Mouse (Mus musculus) liver, postnatal 0 days (tissue): ENCODE results near the gene Dnah11. TPM values are rescaled to one million over a fixed set of nuclear protein-coding genes. Genes with fewer than 3 reads are reported as not detected.
A peak's percentile ranks its signal among the peaks of the same experiment; 100 is the strongest.

ENCODE experiments used
- ATAC-seq: fragments of 200-750 bp; cut with Nextera tagmentation; 2 replicates; pipeline ENCODE4 v1.8.0; 2017; ENCODE audit warnings: mild to moderate bottlenecking, moderate library complexity
- DNase-seq: peaks from one replicate; pipeline ENCODE4 v3.0.0-alpha.2; 2016
- H3K27ac ChIP-seq: fragments of 300-500 bp; sonication (generic); 2 replicates; pipeline ENCODE4 v1.5.1; 2014; ENCODE audit warnings: antibody characterized with exemption, moderate library complexity, mild to moderate bottlenecking, low read depth
- H3K27me3 ChIP-seq: fragments of 300-500 bp; sonication (generic); 2 replicates; pipeline ENCODE4 v1.6.1; 2014; ENCODE audit warnings: low read length, control low read depth, mixed read lengths; ENCODE audit not compliant: insufficient read depth
- H3K36me3 ChIP-seq: fragments of 300-500 bp; sonication (generic); replicated peaks from 2 replicates; pipeline ENCODE4 v1.6.1; 2014; ENCODE audit warnings: mild to moderate bottlenecking, control low read depth, low read length, moderate library complexity, mixed read lengths; ENCODE audit not compliant: insufficient read depth
- H3K4me1 ChIP-seq: fragments of 300-500 bp; sonication (generic); 2 replicates; pipeline ENCODE4 v1.6.1; 2014; ENCODE audit warnings: antibody characterized with exemption, mild to moderate bottlenecking, control low read depth; ENCODE audit not compliant: insufficient read depth
- H3K4me2 ChIP-seq: fragments of 300-500 bp; sonication (generic); 2 replicates; pipeline ENCODE4 v1.6.1; 2014; ENCODE audit warnings: low read depth, mild to moderate bottlenecking, low read length, moderate library complexity, mixed read lengths
- H3K4me3 ChIP-seq: fragments of 300-500 bp; sonication (generic); 2 replicates; pipeline ENCODE4 v1.5.1; 2014; ENCODE audit warnings: low read depth, low read length
- H3K9ac ChIP-seq: fragments of 300-500 bp; sonication (generic); replicated peaks from 2 replicates; pipeline ENCODE4 v1.6.1; 2014; ENCODE audit warnings: mild to moderate bottlenecking, moderate library complexity
- H3K9me3 ChIP-seq: fragments of 300-500 bp; sonication (generic); 2 replicates; pipeline ENCODE4 v1.6.1; 2016; ENCODE audit warnings: mild to moderate bottlenecking, control low read depth, low read length, mixed read lengths
- CTCF ChIP-seq: sonication (generic); IDR thresholded peaks from 2 replicates; pipeline ENCODE4 v1.5.1; 2016; ENCODE audit warnings: antibody characterized with exemption, low read depth
- EP300 ChIP-seq: IDR thresholded peaks from 2 replicates; pipeline ENCODE4 v1.6.1; 2016; ENCODE audit warnings: antibody characterized with exemption, low read depth, mild to moderate bottlenecking
- WGBS: fragments of 180-500 bp; shearing (Covaris S2); extraction: QIAGEN DNeasy Blood & Tissue Kit; methylation state at CpG from one replicate; pipeline ENCODE4 v1.1.7; 2014; ENCODE audit not compliant: insufficient replicate concordance; 5-methylcytosine and 5-hydroxymethylcytosine counted together
- polyA plus RNA-seq: library from polyadenylated mRNA; unstranded; fragments of >200 nt; fragmentation: Nextera tagmentation; extraction: Ambion mirVana; gene quantifications from 2 replicates; pipeline ENCODE4 v1.2.1, GENCODE M21; 2015

Dnah11 gene
- polyA plus RNA-seq, 1 experiment from 2014 or later = 0.04 TPM

DNA sequence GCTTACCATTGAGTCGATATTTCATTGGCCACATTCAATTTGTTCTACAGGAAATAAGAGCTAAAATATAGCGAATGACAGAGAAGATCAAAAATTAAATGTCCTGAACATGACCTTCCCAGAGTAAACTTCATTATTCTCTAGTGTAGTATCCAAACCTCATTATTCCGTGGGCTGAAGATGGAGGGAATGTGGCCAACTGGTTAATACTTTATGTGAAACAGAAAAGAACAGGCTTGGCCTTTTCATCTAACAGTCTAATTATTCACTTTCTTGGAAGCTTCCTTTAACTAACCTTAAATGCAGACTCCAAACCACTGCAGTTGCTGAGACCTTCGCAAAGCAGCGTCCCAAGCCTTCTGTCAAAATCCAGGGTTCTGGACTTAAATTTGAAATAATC lies 41.9 kb downstream of the Dnah11 start:
- TF ChIP-seq EP300 (no peak), CTCF (no peak)
- Histone ChIP-seq H3K36me3 (no peaks in the 10 kb centered on the region), H3K4me2 (no peak overlapping the region), H3K4me1 (no peaks in the 10 kb centered on the region), H3K27ac (no peak overlapping the region), H3K4me3 (no peak overlapping the region), H3K9me3 (no peaks in the 10 kb centered on the region), H3K9ac (no peak overlapping the region), H3K27me3 (no peaks in the 10 kb centered on the region)
- 80% methylated on average over 5 of the region's 5 CpGs for WGBS
- ATAC-seq = no peak
- no peak for DNase-seq

DNA sequence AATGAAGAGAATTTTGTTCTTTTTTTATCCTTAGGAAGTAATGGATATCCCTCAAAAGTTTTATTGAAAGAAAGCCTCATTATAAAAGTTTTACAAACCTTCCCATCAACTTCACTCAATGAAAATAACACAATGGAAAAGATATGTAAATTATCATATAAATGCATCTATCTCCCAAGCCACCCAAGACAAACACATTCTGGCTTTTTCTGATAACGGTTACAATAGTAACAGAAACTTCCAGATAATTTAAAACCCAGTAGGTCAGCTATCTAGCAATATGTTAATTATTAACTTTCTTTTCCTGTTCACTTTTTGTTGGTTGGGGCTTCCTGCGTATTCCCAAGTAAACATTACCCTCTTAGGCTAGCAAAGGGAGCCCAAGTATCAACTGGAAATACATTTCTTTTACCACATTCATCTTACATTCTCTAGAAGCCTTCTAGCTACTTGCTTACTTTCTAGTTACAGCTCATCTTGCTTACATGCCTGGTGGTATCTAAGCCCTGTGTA lies 51.3 kb downstream of the Dnah11 start:
- no peak for TF ChIP-seq EP300
- no peak for TF ChIP-seq CTCF
- ATAC-seq = no peak
- Histone ChIP-seq H3K27me3 (no peaks in the 10 kb centered on the region), H3K4me2 (no peak overlapping the region), H3K27ac (no peak overlapping the region), H3K9ac (no peak overlapping the region), H3K9me3 (no peaks in the 10 kb centered on the region), H3K4me3 (no peak overlapping the region), H3K4me1 (no peaks in the 10 kb centered on the region; the same call in 1 of the 2 replicates), H3K36me3 (no peaks in the 10 kb centered on the region)
- 45% methylated on average over 2 of the region's 2 CpGs for WGBS
- DNase-seq = no peak

DNA sequence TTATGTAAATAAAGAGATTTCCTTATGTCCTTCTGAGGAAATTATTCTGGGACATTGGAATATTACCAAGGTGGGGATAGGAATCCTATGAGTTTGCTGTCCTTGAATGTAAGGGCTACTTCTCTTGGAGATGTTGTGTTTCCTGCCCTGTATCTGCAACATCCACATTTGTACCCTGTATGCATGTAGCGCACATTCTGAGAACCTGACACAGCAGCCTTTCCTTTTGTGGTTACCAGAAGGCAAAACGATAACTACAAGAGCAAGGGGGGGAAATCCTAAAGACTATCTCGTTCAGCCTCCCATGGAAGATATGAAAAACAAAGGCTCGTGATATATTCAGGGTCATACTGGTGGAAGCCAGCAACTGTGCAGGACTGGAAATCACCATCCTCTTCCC lies 70.7 kb downstream of the Dnah11 start:
- no peak overlapping the region for H3K4me2 ChIP-seq
- H3K4me1 ChIP-seq = no peaks in the 10 kb centered on the region
- ATAC-seq (0 out of 2 replicates have a peak, but pooled peaks have one; percentile 36), DNase-seq (no peak)
- no peak overlapping the region for H3K27ac ChIP-seq
- H3K4me3 ChIP-seq = no peak overlapping the region
- no peak overlapping the region for H3K9ac ChIP-seq
- WGBS = 32% methylated on average over 4 of the region's 4 CpGs
- H3K9me3 ChIP-seq = no peaks in the 10 kb centered on the region
- H3K36me3 ChIP-seq = no peaks in the 10 kb centered on the region
- no peaks in the 10 kb centered on the region for H3K27me3 ChIP-seq
- TF ChIP-seq EP300 (peak; percentile 38; the same call in 1 of the 2 replicates), CTCF (no peak)

DNA sequence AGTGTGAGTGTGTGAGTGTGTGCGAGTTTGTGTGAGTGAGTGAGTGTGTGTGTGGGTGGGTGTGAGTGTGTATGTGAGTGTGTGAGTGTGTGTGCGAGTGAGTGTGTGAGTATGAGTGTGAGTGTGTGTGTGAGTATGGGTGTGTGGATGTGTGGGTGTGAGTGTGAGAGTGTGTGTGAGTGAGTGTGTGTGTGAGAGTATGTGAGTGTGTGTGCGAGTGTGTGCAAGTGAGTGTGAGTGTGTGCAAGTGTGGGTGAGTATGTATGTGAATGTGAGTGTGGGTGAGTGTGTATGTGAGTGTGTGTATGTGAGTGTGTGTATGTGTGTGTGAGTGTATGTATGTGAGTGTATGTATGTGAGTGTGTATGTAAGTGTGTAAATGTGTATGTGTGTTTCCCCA lies 79.2 kb downstream of the Dnah11 start:
- Histone ChIP-seq H3K4me1 (no peaks in the 10 kb centered on the region), H3K27me3 (no peaks in the 10 kb centered on the region), H3K4me2 (no peak overlapping the region), H3K4me3 (no peak overlapping the region), H3K9ac (no peak overlapping the region), H3K36me3 (no peaks in the 10 kb centered on the region), H3K27ac (no peak overlapping the region), H3K9me3 (no peaks in the 10 kb centered on the region)
- ATAC-seq (no peak), DNase-seq (no peak)
- TF ChIP-seq CTCF = no peak
- no peak for TF ChIP-seq EP300
- WGBS = 85% methylated on average over 3 of the region's 3 CpGs

DNA sequence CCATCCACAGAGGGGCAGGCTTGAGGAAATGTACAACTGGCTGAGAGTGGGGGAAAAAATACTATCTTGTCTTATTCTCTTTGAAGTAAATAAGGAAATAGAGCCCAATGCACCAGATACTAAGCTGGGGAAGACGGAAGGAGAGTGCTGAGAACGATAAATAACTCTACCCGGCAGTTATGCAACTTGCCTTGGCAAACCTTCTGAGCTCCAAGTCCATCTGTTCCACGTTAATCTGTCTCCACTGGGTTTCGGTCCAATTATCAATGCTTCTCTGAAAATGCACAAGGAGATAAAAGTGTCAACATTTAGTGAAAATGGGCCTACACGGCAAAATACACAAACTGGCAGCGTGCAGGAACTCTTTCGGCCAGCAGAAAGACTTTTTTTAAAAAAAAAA lies 86.2 kb downstream of the Dnah11 start:
- TF ChIP-seq EP300 = no peak
- TF ChIP-seq CTCF = no peak
- no peak for ATAC-seq
- no peak overlapping the region for H3K27ac ChIP-seq
- no peak overlapping the region for H3K4me2 ChIP-seq
- H3K9me3 ChIP-seq = no peaks in the 10 kb centered on the region
- peaks cover 4% of the 10 kb centered on the region for H3K4me1 ChIP-seq
- no peak overlapping the region for H3K9ac ChIP-seq
- 38% methylated on average over 8 of the region's 8 CpGs for WGBS
- H3K4me3 ChIP-seq = no peak overlapping the region
- H3K27me3 ChIP-seq = no peaks in the 10 kb centered on the region
- no peak for DNase-seq
- H3K36me3 ChIP-seq = no peaks in the 10 kb centered on the region

DNA sequence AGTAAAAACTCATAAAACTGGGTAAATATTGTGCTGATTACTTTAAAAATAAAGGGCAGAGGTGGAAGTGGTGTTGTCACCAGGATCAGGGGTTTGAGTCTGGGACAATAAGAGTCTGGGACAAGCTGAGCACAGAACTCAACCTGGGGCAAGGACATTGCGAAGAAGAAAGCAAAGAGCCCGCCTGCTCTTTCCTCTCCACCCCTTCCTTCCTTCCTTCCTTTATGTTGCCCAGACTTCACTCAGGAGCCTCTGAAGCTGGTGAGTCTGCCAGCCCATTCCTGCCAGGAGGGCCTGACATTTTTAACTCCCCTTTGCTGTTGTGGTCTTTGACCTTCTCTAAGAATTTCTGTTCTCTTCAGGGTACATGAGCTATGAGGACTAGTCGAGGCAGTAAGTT lies 86.9 kb downstream of the Dnah11 start:
- DNase-seq = no peak
- Histone ChIP-seq H3K36me3 (no peaks in the 10 kb centered on the region), H3K27ac (no peak overlapping the region), H3K9ac (no peak overlapping the region), H3K4me1 (peaks cover 4% of the 10 kb centered on the region), H3K27me3 (no peaks in the 10 kb centered on the region), H3K9me3 (no peaks in the 10 kb centered on the region), H3K4me3 (no peak overlapping the region), H3K4me2 (no peak overlapping the region)
- TF ChIP-seq CTCF = no peak
- TF ChIP-seq EP300 = no peak
- no peak for ATAC-seq
- WGBS = 54% methylated on average over 3 of the region's 3 CpGs

DNA sequence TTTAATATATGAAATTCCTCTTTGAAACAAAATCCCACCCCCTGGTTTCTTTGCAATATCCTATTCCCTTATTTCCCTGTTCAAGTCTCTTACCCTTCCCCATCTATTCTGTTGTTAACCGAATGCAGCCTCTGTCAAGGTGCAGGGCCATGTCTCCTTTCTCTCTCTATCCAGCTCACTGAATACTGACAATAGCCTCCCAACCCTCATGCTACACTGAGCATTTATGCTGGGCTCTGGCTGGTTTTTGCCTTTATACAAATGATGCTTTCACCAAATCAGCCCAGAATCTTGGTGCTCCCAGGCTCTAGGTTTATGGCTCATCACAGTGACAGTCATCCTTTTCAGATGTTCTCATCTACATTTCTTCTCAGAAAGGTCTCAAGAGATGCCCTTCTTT lies 91.1 kb downstream of the Dnah11 start:
- Histone ChIP-seq H3K9ac (no peak overlapping the region), H3K4me3 (no peak overlapping the region), H3K27ac (no peak overlapping the region), H3K9me3 (no peaks in the 10 kb centered on the region), H3K27me3 (no peaks in the 10 kb centered on the region), H3K4me1 (peaks cover 4% of the 10 kb centered on the region), H3K4me2 (no peak overlapping the region), H3K36me3 (no peaks in the 10 kb centered on the region)
- no peak for DNase-seq
- 68% methylated on average over 1 of the region's 1 CpGs for WGBS
- TF ChIP-seq CTCF (no peak), EP300 (no peak)
- ATAC-seq = no peak
